Mouse (Mus musculus) heart, embryonic 16.5 days (tissue): ENCODE measurements around the gene Abcg1. TPM values are rescaled to one million over a fixed set of nuclear protein-coding genes. Genes with fewer than 3 reads are reported as not detected.

ENCODE experiments used
- ATAC-seq: fragments of 200-750 bp; cut with Nextera tagmentation; replicated peaks from 2 replicates; pipeline ENCODE4 v1.8.0; 2017; ENCODE audit warnings: moderate number of reproducible peaks; ENCODE audit not compliant: insufficient read depth, low FRiP score; ENCODE audit errors: extremely low read depth
- H3K27ac ChIP-seq: fragments of 300-500 bp; sonication (generic); 2 replicates; pipeline ENCODE4 v1.5.1; 2014; ENCODE audit warnings: mild to moderate bottlenecking, low read length, control low read depth, moderate library complexity
- H3K27me3 ChIP-seq: fragments of 300-500 bp; sonication (generic); 2 replicates; pipeline ENCODE4 v1.6.1; 2014; ENCODE audit warnings: low read length, mixed read lengths; ENCODE audit not compliant: control insufficient read depth, insufficient read depth
- H3K36me3 ChIP-seq: fragments of 300-500 bp; sonication (generic); 2 replicates; pipeline ENCODE4 v1.6.1; 2014; ENCODE audit not compliant: control insufficient read depth, insufficient read depth
- H3K4me1 ChIP-seq: fragments of 300-500 bp; sonication (generic); 2 replicates; pipeline ENCODE4 v1.6.1; 2014; ENCODE audit warnings: low read length, mixed read lengths; ENCODE audit not compliant: control insufficient read depth, insufficient read depth
- H3K4me2 ChIP-seq: fragments of 300-500 bp; sonication (generic); 2 replicates; pipeline ENCODE4 v1.6.1; 2014; ENCODE audit warnings: low read depth, mild to moderate bottlenecking, control low read depth, low read length
- H3K4me3 ChIP-seq: fragments of 300-500 bp; sonication (generic); 2 replicates; pipeline ENCODE4 v1.5.1; 2014; ENCODE audit warnings: mild to moderate bottlenecking, control low read depth, low read length
- H3K9ac ChIP-seq: fragments of 300-500 bp; sonication (generic); 2 replicates; pipeline ENCODE4 v1.6.1; 2014; ENCODE audit warnings: low read length, control low read depth
- H3K9me3 ChIP-seq: fragments of 300-500 bp; sonication (generic); replicated peaks from 2 replicates; pipeline ENCODE4 v1.6.1; 2016; ENCODE audit warnings: low read length; ENCODE audit not compliant: control insufficient read depth
- WGBS: fragments of 180-500 bp; shearing (Covaris S2); extraction: QIAGEN DNeasy Blood & Tissue Kit; methylation state at CpG from one replicate; pipeline ENCODE4 v1.1.7; 2014; 5-methylcytosine and 5-hydroxymethylcytosine counted together
- polyA plus RNA-seq: library from polyadenylated mRNA; unstranded; fragments of >200 nt; fragmentation: Nextera tagmentation; extraction: Ambion mirVana; gene quantifications from 2 replicates; pipeline ENCODE4 v1.2.1, GENCODE M21; 2015

The Abcg1 gene
- polyA plus RNA-seq, 1 experiment from 2014 or later = 15.6 TPM

DNA sequence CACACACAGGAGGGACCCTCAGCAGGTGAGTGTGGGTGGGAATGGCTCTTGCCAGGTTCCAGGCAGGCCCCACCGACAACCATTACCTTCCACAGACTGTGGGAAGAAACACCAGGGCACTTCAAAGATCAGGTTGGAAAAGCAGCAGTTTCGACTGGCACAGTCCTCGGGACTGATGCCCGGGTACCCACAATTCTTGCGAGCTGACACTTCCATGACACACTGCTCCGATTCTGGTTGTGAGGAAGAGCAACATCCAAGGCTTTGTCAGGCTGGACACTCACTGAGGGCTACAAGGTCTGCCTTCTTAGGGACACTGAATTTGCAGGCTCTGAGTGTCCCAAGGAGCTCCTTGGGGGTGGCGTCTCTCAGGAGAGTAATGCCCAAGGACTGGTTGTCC is 84.6 kb downstream of the Abcg1 start:
- no peaks in the 10 kb centered on the region for H3K36me3 ChIP-seq
- no peaks in the 10 kb centered on the region for H3K27me3 ChIP-seq
- H3K4me2 ChIP-seq = no peak overlapping the region
- peaks cover 6% of the 10 kb centered on the region; the same call in 1 of the 2 replicates for H3K9me3 ChIP-seq
- H3K4me1 ChIP-seq = no peaks in the 10 kb centered on the region
- WGBS = 86% methylated on average over 7 of the region's 7 CpGs
- H3K9ac ChIP-seq = no peak overlapping the region
- no peak for ATAC-seq
- H3K4me3 ChIP-seq = no peak overlapping the region
- no peak overlapping the region for H3K27ac ChIP-seq

DNA sequence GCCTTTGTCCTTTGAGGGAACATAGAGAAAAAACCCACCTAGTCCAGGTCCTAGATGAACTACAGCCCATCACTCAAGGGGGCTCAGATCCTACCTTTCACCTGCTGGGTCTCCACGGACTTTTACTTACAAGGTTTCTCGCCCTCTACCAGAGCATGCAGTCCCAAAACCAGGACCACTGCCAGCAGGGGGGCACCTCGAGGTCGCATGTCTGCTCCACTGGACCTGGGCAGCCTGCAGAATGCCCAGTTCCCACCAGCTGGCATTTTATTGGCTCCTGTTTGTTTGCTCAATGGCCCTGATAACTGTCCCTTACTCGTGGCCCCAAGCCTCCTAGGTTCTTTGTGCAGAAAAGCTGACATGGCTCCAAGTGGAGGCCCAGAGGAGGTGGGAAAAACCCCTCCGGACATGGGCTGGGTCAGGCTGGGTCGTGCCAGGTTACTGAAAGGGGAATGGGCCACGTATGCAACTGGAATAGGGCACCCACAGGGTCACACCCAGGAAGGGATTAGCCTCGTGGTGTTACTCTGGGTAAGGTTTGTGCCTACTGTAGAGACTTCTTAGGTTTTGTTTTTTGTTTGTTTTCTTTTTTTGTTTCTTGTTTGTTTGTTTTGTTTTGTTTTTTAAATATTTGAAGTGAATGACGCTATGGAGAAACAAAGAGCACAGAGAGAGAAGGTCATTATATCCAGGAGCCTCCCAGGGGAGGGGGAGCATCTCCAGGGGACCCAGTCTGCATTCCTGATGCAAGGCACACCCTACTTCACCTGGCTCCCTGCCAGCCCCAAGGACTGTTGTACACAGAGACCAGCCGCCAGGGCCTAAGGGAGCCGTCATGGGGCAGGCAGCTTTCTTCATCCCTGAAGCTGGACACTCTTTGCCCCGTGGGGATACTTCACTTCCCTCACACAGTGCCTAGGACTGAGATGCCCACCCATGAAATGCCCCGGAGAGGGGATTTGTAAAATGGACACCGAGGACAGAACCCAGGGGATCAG is 86.9 kb downstream of the Abcg1 start, which contains the start of gene Tff2:
Tff2 (minus strand) TSS at position 243 of the 998 bp plus-strand sequence.
- Histone ChIP-seq H3K4me1 (no peaks in the 10 kb centered on the region), H3K9ac (no peak within 1 kb of the TSS), H3K36me3 (no peaks in the 10 kb centered on the region), H3K9me3 (peaks cover 6% of the 10 kb centered on the region; the same call in 1 of the 2 replicates), H3K27me3 (no peaks in the 10 kb centered on the region), H3K4me2 (no peak within 1 kb of the TSS), H3K4me3 (no peak within 1 kb of the TSS), H3K27ac (no peak within 1 kb of the TSS)
- no peak for ATAC-seq
- 56% methylated on average over 15 of the region's 15 CpGs for WGBS

DNA sequence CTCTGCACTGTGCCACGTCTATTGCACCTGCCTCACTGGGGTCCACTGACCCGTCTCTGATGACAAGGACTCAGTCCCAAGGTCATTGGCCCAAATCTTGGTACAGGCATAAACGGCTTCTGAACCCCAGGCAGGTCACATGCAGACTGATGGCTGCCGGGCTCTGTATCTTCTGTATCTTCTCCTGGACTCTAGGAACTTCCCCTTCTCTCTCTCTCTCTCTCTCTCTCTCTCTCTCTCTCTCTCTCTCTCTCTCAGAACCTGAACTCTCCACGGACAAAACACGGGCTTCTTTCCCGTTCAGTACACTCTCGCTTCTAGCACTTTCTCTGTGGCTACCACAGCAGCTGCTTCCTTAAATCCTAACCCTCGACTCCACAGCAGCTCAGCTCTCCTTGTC is 88.5 kb downstream of the Abcg1 start:
- 77% methylated on average over 9 of the region's 9 CpGs for WGBS
- no peak overlapping the region for H3K27ac ChIP-seq
- no peak overlapping the region for H3K4me2 ChIP-seq
- H3K27me3 ChIP-seq = no peaks in the 10 kb centered on the region
- no peak overlapping the region for H3K4me3 ChIP-seq
- no peaks in the 10 kb centered on the region for H3K4me1 ChIP-seq
- H3K36me3 ChIP-seq = no peaks in the 10 kb centered on the region
- H3K9ac ChIP-seq = no peak overlapping the region
- H3K9me3 ChIP-seq = peaks cover 6% of the 10 kb centered on the region; the same call in 1 of the 2 replicates
- no peak for ATAC-seq

DNA sequence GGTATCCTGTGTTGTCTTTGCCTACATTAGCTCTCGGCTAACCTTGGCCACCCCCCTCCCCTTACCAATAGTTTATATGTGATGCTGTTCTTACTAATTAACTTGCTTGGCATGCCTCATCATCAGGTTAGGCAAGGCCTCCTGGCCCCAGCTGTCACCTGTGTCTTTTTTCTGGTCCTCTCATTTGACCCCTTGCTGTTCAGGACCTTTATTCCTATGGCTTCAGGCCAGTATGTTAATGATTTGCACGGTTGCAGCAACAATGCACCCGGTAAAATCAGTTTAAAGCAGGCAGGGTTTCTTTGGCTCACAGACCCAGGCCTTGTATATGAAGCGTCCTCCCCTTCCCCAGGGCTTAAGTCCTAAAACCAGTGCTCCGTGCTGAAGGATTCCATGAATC is 95.0 kb downstream of the Abcg1 start:
- no peak overlapping the region for H3K4me2 ChIP-seq
- no peak for ATAC-seq
- no peak overlapping the region for H3K27ac ChIP-seq
- H3K9me3 ChIP-seq = no peaks in the 10 kb centered on the region
- no peak overlapping the region for H3K9ac ChIP-seq
- WGBS = 66% methylated on average over 5 of the region's 5 CpGs
- no peaks in the 10 kb centered on the region for H3K27me3 ChIP-seq
- H3K4me3 ChIP-seq = no peak overlapping the region
- no peaks in the 10 kb centered on the region for H3K4me1 ChIP-seq
- no peaks in the 10 kb centered on the region for H3K36me3 ChIP-seq

DNA sequence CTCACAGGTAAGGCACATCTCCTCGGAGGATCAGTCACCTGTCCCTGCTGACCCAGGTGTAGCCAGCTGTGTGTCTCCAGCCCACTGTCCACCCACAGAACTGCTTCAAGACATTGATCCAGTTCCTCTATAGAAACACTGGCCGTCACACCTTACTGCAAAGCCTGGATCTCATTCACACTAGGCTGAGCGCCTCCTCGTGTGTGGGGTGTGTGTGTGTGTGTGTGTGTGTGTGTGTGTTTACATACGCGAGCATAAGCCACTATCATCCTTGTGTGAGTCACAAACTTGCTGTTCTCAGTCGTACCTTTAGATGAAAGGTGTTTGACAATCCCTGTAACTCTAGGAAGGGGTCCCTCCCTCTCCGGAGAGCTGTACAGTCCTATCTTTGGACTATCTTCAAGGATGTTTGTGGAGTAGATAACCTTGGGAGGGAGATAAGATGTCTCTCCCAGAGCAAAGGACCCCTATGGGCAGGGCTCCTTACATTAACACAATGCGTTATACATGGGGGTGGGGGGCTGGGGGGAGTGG is 95.6 kb downstream of the Abcg1 start:
- H3K4me1 ChIP-seq = no peaks in the 10 kb centered on the region
- H3K4me3 ChIP-seq = no peak overlapping the region
- H3K27ac ChIP-seq = no peak overlapping the region
- no peak overlapping the region for H3K9ac ChIP-seq
- no peaks in the 10 kb centered on the region for H3K9me3 ChIP-seq
- H3K4me2 ChIP-seq = no peak overlapping the region
- ATAC-seq = no peak
- H3K36me3 ChIP-seq = no peaks in the 10 kb centered on the region
- 60% methylated on average over 9 of the region's 9 CpGs for WGBS
- H3K27me3 ChIP-seq = no peaks in the 10 kb centered on the region

DNA sequence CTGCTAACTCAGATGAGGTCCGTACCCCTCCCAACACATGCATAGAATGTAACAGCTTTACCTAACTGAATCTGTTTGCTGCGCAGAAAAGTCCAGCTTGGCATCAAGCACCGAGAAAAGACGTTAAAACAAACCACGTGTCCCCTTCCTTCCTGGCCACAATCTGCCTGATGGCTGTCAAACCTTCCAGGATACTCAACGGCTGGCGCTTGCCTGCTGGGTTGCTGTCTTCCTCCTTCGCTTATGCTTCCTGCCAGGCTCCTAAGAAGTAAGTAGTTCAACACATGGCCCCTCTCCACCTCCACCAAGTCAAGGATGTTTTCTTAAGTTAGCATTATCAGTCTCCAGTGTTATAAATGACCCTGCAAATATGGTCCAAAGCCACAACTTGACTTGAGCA is 96.3 kb downstream of the Abcg1 start:
- Histone ChIP-seq H3K4me2 (no peak overlapping the region), H3K9ac (no peak overlapping the region), H3K36me3 (no peaks in the 10 kb centered on the region), H3K27me3 (no peaks in the 10 kb centered on the region), H3K27ac (no peak overlapping the region), H3K4me1 (no peaks in the 10 kb centered on the region), H3K4me3 (no peak overlapping the region), H3K9me3 (0 out of 2 replicates have a peak, but pooled peaks cover under 1% of the 10 kb centered on the region)
- 56% methylated on average over 8 of the region's 8 CpGs for WGBS
- no peak for ATAC-seq

DNA sequence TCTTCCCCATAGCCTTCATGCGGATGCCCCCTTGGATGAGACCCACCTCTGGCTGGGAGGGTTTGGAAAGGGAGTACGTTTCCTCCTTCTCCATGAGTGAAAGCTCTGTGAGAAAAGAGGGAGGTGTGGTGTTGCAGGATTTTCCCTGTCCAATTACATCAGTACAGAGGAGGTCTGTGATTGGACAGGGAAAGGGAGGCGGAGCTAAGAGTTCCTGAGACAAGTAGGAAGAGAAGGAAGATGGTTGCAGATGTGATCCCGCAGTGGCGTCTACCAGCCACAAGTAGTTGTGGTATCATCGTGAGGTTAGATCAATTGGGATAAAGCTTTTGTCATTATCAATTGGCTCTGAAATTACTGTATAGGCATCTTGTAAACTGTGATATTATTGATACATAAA is 100.4 kb downstream of the Abcg1 start:
- no peaks in the 10 kb centered on the region for H3K36me3 ChIP-seq
- no peak overlapping the region for H3K4me3 ChIP-seq
- H3K9ac ChIP-seq = no peak overlapping the region
- no peak overlapping the region for H3K4me2 ChIP-seq
- H3K9me3 ChIP-seq = 0 out of 2 replicates have a peak, but pooled peaks cover 2% of the 10 kb centered on the region
- 65% methylated on average over 6 of the region's 6 CpGs for WGBS
- no peaks in the 10 kb centered on the region for H3K27me3 ChIP-seq
- H3K4me1 ChIP-seq = no peaks in the 10 kb centered on the region
- H3K27ac ChIP-seq = no peak overlapping the region
- ATAC-seq = no peak

DNA sequence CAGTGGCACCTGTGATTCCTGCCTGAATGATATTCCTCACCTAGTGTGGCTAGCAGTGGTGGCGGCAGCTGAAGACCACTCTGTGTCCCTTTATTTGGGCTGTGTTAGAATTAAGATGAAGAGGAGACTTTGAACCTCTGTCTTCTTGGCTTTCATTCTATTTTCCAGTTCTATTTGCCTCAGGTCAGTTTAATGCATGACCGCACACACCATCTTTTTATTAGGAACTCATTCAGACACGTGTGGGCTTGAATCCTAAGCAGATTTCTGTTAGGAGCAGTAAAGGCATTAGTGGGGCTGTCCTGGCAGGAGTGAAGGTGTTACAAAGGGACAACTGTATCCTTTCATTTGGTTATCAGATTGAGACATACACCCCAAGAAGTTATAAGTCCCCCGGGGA is 102.8 kb downstream of the Abcg1 start:
- Histone ChIP-seq H3K27me3 (no peaks in the 10 kb centered on the region; the same call in 1 of the 2 replicates), H3K9me3 (0 out of 2 replicates have a peak, but pooled peaks cover 2% of the 10 kb centered on the region), H3K4me1 (no peaks in the 10 kb centered on the region), H3K9ac (no peak overlapping the region), H3K27ac (no peak overlapping the region), H3K4me3 (no peak overlapping the region), H3K4me2 (no peak overlapping the region), H3K36me3 (no peaks in the 10 kb centered on the region)
- WGBS = 82% methylated on average over 4 of the region's 4 CpGs
- ATAC-seq = no peak

DNA sequence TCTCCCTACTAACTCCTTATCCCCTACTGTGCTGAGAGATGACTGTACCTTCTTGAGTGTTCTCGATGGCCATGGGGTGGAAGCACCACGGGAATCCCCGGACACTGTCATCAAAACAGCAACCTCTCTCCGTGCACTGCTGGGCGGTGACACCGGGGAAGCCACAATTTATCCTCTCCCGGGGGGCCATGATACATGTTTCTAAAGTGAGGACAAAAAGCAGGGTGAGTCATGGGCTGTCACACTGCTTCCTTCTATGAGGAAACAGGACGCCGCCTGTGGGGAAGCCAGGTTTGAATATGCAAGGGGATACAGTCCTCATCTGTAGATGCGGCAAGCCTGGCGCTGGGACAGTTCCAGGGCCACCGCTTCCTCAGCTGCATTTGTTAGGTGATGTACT is 105.1 kb downstream of the Abcg1 start:
- H3K9me3 ChIP-seq = 0 out of 2 replicates have a peak, but pooled peaks cover 2% of the 10 kb centered on the region
- H3K36me3 ChIP-seq = no peaks in the 10 kb centered on the region
- H3K4me2 ChIP-seq = no peak overlapping the region
- no peaks in the 10 kb centered on the region for H3K4me1 ChIP-seq
- ATAC-seq = no peak
- no peaks in the 10 kb centered on the region; the same call in 1 of the 2 replicates for H3K27me3 ChIP-seq
- H3K27ac ChIP-seq = no peak overlapping the region
- no peak overlapping the region for H3K4me3 ChIP-seq
- WGBS = 66% methylated on average over 12 of the region's 12 CpGs
- H3K9ac ChIP-seq = no peak overlapping the region
